Mouse (Mus musculus) right cerebral cortex, adult 2 months (tissue): ENCODE results near the gene Trmt6.
A peak's percentile ranks its signal among the peaks of the same experiment; 100 is the strongest.

ENCODE experiments used
- DNase-seq, 2 experiments: peaks; one replicate each; pipeline ENCODE4 v3.0.0; 2021 to 2022; ENCODE audit warnings: low spot score in 2 of 2

The Trmt6 gene

GRCm38 (mm10) chr2:132815608-132816314, at the start of gene Trmt6, which contains the start of gene Mcm8:
Gene Trmt6, minus strand, starts transcription at chr2:132816055.
Gene Mcm8, plus strand, starts transcription at chr2:132816141.
- DNase-seq, result peak; percentile 88 to 91

GRCm38 (mm10) chr2:132863325-132863724, 47.5 kb upstream of the Trmt6 start:
- DNase-seq, result no peak

DNA sequence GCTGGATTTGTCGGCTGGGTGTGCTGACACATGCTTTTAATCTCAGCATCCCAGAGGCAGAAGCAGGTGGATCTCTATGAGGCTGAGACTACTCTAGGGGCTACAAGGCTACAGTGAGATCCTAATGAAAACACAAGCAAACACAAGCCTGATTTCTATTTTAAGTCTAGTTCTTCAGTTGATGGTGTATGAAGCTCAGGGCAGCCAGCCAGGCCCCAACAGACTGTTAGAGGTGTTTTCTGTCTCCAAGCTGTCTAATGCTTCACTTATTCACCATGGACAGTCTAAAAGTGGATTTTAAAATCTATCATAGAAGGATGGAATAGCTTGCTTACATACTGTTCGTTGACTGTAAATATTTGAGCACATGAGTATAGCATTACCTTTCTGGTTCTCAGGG, 45.6 kb upstream of the Trmt6 start:
- DNase-seq, result no peak

- no peak for DNase-seq
Measured at GRCm38 (mm10) chr2:132860435-132860834, 44.6 kb upstream of the Trmt6 start.

DNA sequence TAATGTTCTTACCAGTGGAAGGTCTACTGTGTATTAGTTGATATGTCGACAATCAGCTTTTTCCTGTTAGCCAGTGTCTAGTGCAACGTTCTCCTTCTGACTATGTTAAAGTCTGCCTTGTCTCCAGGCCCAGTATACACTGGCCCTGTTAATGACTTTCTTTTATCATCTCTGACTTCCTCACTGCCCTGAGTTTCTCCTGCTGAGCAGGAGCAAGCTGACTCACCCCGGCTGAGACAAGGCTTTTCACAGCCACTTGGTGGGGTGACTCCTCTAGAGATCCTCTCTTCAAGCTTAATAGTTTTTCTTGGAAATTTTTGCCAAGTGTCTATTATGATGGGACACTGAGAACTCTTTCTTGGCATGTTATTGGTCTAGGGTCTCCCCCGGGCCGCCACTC, 40.5 kb upstream of the Trmt6 start:
- DNase-seq, result no peak

- peak in 1 of 2 experiments; percentile 15 for DNase-seq
Measured at GRCm38 (mm10) chr2:132853051-132853450, 37.2 kb upstream of the Trmt6 start.

DNA sequence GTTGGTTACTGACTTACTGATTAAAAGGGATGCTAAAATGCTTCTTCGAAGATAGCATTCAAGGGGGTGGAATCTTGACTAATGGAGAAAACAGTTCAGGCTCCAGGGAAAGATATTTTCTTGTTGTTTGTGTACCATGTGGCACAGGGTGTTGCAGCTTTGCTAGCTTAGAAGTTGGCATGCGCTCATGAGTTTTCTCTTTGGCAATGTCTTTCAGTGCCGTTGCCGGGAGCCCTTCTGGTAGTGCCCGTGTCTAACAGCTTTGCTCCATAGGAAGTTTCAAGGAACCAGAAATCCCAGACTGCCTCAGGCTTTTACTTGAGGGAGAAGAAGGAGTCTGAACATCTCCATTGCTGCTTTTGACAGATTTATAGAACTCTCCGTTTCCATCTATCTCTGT, 33.3 kb upstream of the Trmt6 start:
- no peak for DNase-seq

GRCm38 (mm10) chr2:132848361-132848760, 32.5 kb upstream of the Trmt6 start:
- no peak for DNase-seq

DNA sequence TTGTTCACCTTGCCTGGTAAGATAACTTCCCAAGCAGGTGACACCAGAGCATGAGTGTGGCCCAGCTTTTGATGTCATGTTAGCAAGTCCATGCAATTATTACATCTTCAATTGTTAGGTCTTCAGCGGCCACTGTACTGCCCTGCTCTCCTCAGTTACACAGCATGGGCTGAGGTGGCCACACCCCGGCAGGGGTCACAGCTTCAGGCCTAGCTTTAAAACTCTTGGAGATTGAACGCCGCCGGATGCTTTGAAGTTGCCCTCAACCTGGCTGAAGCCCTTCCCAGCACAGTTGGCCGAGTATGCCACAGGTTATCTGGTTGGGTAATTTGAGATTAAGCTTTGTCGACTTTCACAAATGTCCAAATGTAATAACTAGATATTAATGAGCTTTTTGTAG, 31.7 kb upstream of the Trmt6 start:
- DNase-seq, result peak in 1 of 2 experiments; percentile 7

GRCm38 (mm10) chr2:132846407-132847358, 30.8 kb upstream of the Trmt6 start, which contains the start of gene Crls1:
Gene Crls1, plus strand, starts transcription at chr2:132846666.
- DNase-seq, result peak; percentile 98 to 100

DNA sequence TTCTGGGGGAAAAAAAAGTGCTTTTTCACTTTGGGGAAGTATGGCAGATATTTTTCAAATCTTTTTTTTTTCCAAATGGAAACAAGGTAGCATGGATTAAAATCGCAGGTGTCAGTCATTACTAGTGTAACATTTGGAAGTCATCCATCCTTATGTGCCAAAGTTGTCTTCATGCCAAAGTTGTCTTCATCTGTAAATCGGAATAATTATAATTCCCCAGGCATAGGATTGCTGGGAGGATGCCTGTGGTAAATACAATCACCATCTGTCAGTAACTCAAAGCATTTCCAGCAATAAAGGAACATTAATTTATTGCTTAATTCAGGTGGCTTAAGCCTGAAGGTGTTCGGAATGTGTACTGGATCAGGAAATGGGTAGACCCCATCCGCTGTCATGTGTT, 25.2 kb upstream of the Trmt6 start:
- DNase-seq, result no peak

- no peak for DNase-seq
Measured at GRCm38 (mm10) chr2:132802976-132803375, 12.9 kb downstream of the Trmt6 start.

- DNase-seq, result no peak
Measured at GRCm38 (mm10) chr2:132794204-132794586, 21.7 kb downstream of the Trmt6 start.

GRCm38 (mm10) chr2:132793441-132794203, 22.2 kb downstream of the Trmt6 start:
- no peak for DNase-seq

DNA sequence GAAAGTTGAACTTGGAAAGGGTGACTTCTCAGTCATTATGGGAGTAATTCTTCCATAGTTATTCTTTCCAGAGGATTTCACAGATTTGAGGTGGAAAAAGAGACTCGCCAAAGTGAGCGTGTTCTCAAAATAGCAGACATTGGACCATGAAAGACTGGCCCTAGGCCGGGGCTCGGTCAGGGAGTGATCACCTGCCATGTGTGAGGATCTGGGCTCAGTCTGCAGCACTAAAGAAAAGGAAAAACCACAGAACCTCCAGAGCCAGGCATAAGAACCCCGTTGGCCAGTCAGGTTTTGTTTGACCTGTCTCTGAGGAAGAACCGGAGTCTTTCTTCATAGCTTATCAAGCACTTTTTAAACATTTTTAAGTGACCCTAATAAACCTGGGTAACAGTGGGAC, 31.8 kb downstream of the Trmt6 start:
- no peak for DNase-seq

DNA sequence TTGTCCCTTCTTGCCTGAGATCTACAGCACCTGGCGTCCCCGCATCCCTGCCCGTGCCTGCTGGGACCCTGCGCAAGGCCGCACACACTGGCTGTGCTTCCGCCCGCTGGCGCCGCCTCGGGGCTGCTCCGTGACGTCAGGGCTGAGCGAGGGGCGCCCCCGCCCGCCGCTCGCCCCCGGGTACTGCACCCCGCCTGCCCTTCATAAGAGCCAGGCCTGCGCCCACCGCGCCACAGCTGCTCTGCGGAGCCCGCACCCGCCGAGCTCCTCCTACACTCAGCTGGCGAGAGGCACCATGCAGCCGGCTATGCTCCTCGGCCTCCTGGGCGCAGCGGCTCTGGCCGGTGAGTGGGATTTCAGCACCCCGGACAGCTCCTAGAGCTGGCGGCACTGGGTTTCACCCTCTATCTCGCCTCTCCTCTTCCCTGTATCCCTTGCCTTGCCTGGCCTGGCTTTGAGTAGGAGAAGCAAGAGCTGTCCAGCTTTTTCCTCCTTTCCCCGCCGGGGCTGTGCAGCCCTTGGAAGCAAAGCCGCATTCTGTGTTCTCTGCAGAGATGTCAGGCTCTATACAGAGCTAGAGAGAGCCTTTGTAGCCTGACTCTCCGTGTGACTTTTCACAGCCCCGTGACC, 34.3 kb downstream of the Trmt6 start:
- peak; percentile 84 to 88 for DNase-seq

DNA sequence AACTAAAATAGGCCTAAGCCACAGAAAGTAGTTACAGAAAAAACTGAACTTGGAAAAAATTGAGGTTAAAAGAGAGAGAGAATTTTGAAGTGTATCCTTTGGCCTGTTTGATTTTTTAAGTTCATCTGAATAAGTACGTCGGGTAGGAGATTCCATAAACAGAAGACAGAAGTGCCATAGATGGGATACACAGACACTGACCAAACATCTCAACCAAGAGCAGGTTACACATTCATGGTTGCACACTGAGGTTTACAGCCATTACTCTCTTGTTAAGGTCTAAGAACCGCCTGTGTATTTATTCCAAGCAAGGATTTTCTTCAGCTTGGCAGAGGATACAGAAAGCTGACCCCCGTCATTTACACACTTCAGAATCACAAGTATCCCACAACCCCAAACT, 34.9 kb downstream of the Trmt6 start, which contains the start of gene Chgb:
Gene Chgb (plus strand): TSS at position 301 of the 400 bp plus-strand sequence.
- peak in 1 of 2 experiments; percentile 40 for DNase-seq

DNA sequence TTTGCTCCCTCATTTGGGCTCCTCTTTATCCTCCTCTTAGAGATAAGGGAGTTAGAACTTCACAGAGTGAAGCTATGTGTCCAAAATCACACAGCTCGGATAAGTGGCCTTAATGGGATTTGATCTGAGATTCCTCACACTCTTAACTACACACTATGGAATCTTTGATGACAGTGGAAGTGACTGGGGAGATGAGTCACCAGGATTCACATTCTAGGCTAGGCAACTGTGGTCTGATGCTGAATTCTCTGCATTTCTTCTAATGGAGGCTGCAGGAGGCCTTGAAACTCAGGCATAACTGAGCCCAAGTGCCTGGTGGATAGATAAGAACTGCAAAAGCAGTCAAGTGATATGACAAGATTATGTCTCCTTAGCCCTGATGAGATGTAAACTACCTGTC, 45.0 kb downstream of the Trmt6 start:
- no peak for DNase-seq

DNA sequence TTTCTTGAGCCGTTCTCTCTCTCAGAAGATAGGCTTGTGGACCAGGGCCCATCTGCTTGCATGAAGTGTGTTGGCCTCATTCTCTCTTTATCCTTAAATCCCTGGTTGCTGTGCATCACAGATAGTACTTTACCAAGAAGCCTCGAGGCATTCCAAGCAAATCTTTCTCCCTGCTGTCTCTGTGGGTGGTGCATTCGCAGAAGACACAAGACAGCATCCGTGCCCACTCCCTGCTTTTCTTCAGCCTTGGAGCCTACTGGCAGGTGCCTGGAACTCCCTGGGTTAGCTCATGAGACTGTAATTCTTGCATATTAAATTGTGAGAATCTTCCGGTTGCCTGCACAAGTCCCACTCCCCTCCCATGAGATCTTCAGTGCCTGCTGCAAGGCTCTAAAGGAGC, 57.9 kb downstream of the Trmt6 start:
- peak; percentile 79 to 80 for DNase-seq
